17 mouse cellular contexts compared by ENCODE assay signal in the genomic region with DNA sequence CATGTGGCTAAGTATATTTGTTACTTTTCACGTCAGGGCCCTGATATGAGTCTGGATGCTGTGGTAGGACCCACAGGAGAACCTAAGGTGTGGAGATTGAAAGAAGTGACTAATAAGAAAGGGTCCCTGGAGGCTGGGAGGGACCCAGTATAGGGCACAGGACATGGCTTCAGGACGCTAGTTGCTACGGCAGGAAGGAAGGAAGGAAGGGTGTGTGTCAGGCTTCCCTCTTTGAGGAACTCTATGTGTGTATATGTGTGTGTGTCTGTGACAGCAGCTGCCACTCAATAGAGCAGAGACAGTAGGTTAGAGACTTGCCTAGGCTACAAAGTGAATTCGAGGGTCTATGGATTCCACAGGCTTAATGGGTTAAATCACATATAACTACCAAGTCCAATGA. TPM values are rescaled to one million over a fixed set of nuclear protein-coding genes. Genes with fewer than 3 reads are reported as not detected.
DNase-seq lines count a peak whose midpoint lies in the region; ATAC-seq lines count a peak whose summit lies in the region.
"Had no signal": no experiment of that assay in that cellular context is flagged by ENCODE, and none has a peak within 500 bp of the region (broad histone marks: within the 10 kb centered on the region; RNA-seq: fewer than 3 reads in every experiment).

No protein-coding gene starts in this region.

- intact Hi-C loops in heart, postnatal 14 days (cut with DNase I) = no loop called here

- DNase-seq in kidney, adult 11 months = peak; percentile 47
- DNase-seq in kidney, postnatal 4 days = no peak
- DNase-seq in lung, postnatal 14 days = no peak
- peak; percentile 16 to 23 for DNase-seq in heart, postnatal 14 days
- DNase-seq in lung, postnatal 4 days = peak; percentile 18 to 40
- DNase-seq in urinary bladder, postnatal 36 days (ENCODE audit: low spot score in 2 of 2) = no peak
- DNase-seq in neural tube, embryonic 10.5 days (ENCODE audit: extremely low spot score, low spot score) = no peak
- DNase-seq: adrenal gland, adult 8-10 months; cerebellum, postnatal 14 days; right cerebral cortex, postnatal 14 days; thymus, postnatal 25 days had no signal

- H3K9ac ChIP-seq in lung, embryonic 16.5 days (ENCODE audit: low read length) = no peak overlapping the region
- H3K9ac ChIP-seq: liver, embryonic 15.5 days had no signal

- H3K4me3 ChIP-seq in lung, embryonic 16.5 days (ENCODE audit: low read length) = no peak overlapping the region
- H3K4me3 ChIP-seq: embryonic facial prominence, embryonic 10.5 days; limb, embryonic 10.5 days; liver, embryonic 15.5 days had no signal

- no peaks in the 10 kb centered on the region for H3K9me3 ChIP-seq in lung, embryonic 16.5 days (ENCODE audit: control insufficient read depth, low read length)
- H3K9me3 ChIP-seq: embryonic facial prominence, embryonic 10.5 days; G1E; limb, embryonic 10.5 days; liver, embryonic 15.5 days had no signal

- peak overlapping the region; percentile 13; the same call in 1 of the 2 replicates for H3K27ac ChIP-seq in lung, embryonic 16.5 days (ENCODE audit: low read length)
- H3K27ac ChIP-seq: embryonic facial prominence, embryonic 10.5 days; limb, embryonic 10.5 days; liver, embryonic 15.5 days had no signal

- peaks cover 7% of the 10 kb centered on the region for H3K36me3 ChIP-seq in lung, embryonic 16.5 days (ENCODE audit: control insufficient read depth, insufficient read depth, low read length)

- H3K27me3 ChIP-seq in lung, embryonic 16.5 days (ENCODE audit: control insufficient read depth, insufficient read depth, low read depth, low read length) = no peaks in the 10 kb centered on the region
- H3K27me3 ChIP-seq: liver, embryonic 15.5 days had no signal

- WGBS in lung, embryonic 16.5 days = 67% methylated on average over 4 of the region's 4 CpGs

- ATAC-seq in lung, embryonic 16.5 days (ENCODE audit: low read depth) = peak; percentile 47; the same call in 1 of the 2 replicates

- H3K4me2 ChIP-seq in lung, embryonic 16.5 days (ENCODE audit: low read depth, low read length) = no peak overlapping the region
- H3K4me2 ChIP-seq: liver, embryonic 15.5 days; midbrain, embryonic 11.5 days had no signal

- no peaks in the 10 kb centered on the region for H3K4me1 ChIP-seq in lung, embryonic 16.5 days (replicated peaks; ENCODE audit: control insufficient read depth, insufficient read depth, low read length)
- H3K4me1 ChIP-seq: embryonic facial prominence, embryonic 10.5 days; limb, embryonic 10.5 days had no signal

RNA-seq across cellular contexts. Expression of a gene that starts 20.2 kb away (rescaled TPM):
- 56.0 and 56.5 TPM in 2 replicates for polyA plus RNA-seq in lung, embryonic 16.5 days (2015; fragmentation: Nextera tagmentation; extraction: Ambion mirVana)
- 10 to 100 TPM; 44.7 to 49.5 TPM for total RNA-seq in heart, postnatal 14 days (2021)

RNA-seq across cellular contexts. Expression of a gene that starts 31.5 kb away (rescaled TPM):
- 174 and 177 TPM in 2 replicates for polyA plus RNA-seq in lung, embryonic 16.5 days (2015; fragmentation: Nextera tagmentation; extraction: Ambion mirVana)
- 10 to 100 TPM; 42.6 to 48.1 TPM for total RNA-seq in heart, postnatal 14 days (2021)

Comparison
In these comparisons a context has a peak if more than half of its experiments do, and no peak if none do; other contexts are left out.
1. DNase-seq: peak in kidney, adult 11 months (single experiment), heart, postnatal 14 days (2 of 2) and lung, postnatal 4 days (2 of 2); none in kidney, postnatal 4 days (0 of 2), lung, postnatal 14 days (single experiment), urinary bladder, postnatal 36 days (0 of 2) and neural tube, embryonic 10.5 days (single experiment).